Mouse (Mus musculus): ENCODE measurements around the gene Mcrip1.

DNA sequence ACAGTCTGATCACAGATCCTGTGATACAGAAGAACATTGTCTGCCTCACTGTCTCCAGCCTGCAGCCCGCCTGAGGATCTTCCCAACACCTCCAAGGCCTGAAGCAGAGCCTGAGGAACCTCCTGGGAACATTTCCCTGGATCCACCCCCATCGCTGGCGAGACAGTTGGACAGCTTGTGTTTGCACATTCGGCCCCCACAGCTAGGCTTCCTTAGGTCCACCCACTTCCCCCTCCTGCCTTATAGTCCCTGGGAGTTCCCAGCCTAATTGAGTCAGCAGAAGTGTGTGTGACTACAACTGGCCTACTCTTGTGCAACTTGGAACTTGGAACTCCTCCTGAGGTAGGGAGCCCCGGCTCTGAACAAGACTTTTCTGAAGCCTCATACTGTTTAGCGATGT lies 31.5 kb downstream of the Mcrip1 start:
- TF ChIP-seq POLR2A (IDR thresholded peaks at IDR 0.05; ENCODE audit: control insufficient read depth, extremely low read depth, insufficient read depth, low read length, poor library complexity) (no peak), CTCF (IDR thresholded peaks at IDR 0.05; ENCODE audit: borderline replicate concordance, control insufficient read depth, extremely low read depth, insufficient read depth, low read length, poor library complexity) (no peak)

Measured in thymus, adult 2 months (tissue).